Mouse (Mus musculus): Measurements from ENCODE around the gene Clcn1. TPM values are rescaled to one million over a fixed set of nuclear protein-coding genes. Genes with fewer than 3 reads are reported as not detected.
A peak's percentile ranks its signal among the peaks of the same experiment; 100 is the strongest.

Gene Clcn1
- polyA plus RNA-seq, 1 experiment from 2014 or later, result 0.73 TPM

GRCm38 (mm10) chr6:42309816-42310378, 23.4 kb downstream of the Clcn1 start:
- no peak overlapping the region for H3K27ac ChIP-seq (ENCODE audit: poor library complexity, severe bottlenecking)
- H3K9ac ChIP-seq, result no peak overlapping the region
- H3K4me2 ChIP-seq, result no peak overlapping the region
- H3K27me3 ChIP-seq (replicated peaks), result no peaks in the 10 kb centered on the region
- H3K9me3 ChIP-seq (replicated peaks), result no peaks in the 10 kb centered on the region
- 42% methylated on average over 8 of the region's 8 CpGs for WGBS
- H3K36me3 ChIP-seq, result peaks cover 38% of the 10 kb centered on the region
- H3K4me1 ChIP-seq (replicated peaks), result no peaks in the 10 kb centered on the region
- no peak overlapping the region for H3K4me3 ChIP-seq
- no peak for ATAC-seq (ENCODE audit: insufficient number of reproducible peaks, low FRiP score)

DNA sequence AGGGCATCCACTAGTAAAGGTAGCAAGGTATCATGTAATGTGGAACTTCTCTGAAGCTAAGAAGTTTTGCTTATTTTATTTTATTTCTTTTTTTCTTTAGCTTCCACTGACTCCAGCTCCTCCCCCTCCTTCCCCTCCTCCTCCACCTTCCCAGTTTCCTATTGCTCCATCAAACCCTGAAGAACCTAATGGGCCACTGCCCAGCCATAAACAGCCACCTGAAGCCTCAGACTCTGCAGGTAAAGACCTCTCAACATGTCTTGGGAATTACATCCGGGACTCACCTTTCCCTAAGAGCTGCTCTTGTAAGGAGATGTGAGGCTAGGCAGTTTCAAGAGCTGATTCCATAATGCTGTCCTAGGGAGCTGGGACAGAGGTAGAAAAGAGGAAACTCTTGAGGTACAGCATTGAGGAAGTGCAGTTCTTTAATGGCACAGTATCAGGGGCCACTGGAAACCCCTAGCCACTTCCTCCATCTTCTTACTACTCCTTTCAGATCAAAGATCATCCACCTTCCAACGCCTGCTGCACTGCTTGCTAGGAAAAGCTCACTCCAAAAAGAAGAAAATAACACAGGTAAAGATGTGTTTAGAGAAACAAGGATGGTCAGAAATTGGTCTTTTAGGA, 24.1 kb downstream of the Clcn1 start:
- no peak overlapping the region for H3K9ac ChIP-seq
- H3K4me3 ChIP-seq, result no peak overlapping the region
- no peak overlapping the region for H3K27ac ChIP-seq (ENCODE audit: poor library complexity, severe bottlenecking)
- WGBS, result 81% methylated on average over 2 of the region's 2 CpGs
- H3K4me1 ChIP-seq (replicated peaks), result no peaks in the 10 kb centered on the region
- no peak overlapping the region for H3K4me2 ChIP-seq
- H3K9me3 ChIP-seq (replicated peaks), result no peaks in the 10 kb centered on the region
- ATAC-seq (ENCODE audit: insufficient number of reproducible peaks, low FRiP score), result no peak
- peaks cover 38% of the 10 kb centered on the region for H3K36me3 ChIP-seq
- H3K27me3 ChIP-seq (replicated peaks), result no peaks in the 10 kb centered on the region

DNA sequence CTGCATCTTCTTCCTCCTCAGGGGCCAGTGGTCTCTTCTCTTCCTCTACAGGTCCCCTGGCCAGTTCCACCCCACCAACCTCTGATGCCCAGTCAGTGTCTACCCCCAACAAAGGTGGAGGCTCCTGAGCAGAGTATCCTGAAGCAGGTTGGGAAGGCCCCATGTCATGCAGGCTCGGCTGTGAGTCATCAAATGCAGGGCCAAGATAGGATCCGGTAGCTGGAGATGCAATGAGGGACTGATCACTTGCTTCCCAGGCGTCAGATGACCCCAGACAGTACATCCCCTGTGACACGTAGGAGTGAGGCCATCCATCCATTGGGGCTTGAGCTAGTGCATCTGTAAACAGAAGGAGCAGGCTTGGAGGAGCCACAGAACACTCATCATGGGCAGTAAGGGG, 31.8 kb downstream of the Clcn1 start:
- Histone ChIP-seq H3K9me3 (replicated peaks) (no peaks in the 10 kb centered on the region), H3K27me3 (replicated peaks) (peaks cover 27% of the 10 kb centered on the region), H3K27ac (ENCODE audit: poor library complexity, severe bottlenecking) (no peak overlapping the region), H3K4me3 (no peak overlapping the region), H3K36me3 (peaks cover 13% of the 10 kb centered on the region), H3K4me2 (no peak overlapping the region), H3K9ac (no peak overlapping the region), H3K4me1 (replicated peaks) (0 out of 2 replicates have a peak, but pooled peaks cover 4% of the 10 kb centered on the region)
- no peak for ATAC-seq (ENCODE audit: insufficient number of reproducible peaks, low FRiP score)
- WGBS, result 60% methylated on average over 4 of the region's 4 CpGs

GRCm38 (mm10) chr6:42323371-42324066, 37.0 kb downstream of the Clcn1 start:
- Histone ChIP-seq H3K36me3 (no peaks in the 10 kb centered on the region), H3K9ac (peak overlapping the region; percentile 74), H3K27me3 (replicated peaks) (peaks cover 45% of the 10 kb centered on the region), H3K4me2 (peak overlapping the region; percentile 98), H3K4me3 (peak overlapping the region; percentile 69), H3K9me3 (replicated peaks) (no peaks in the 10 kb centered on the region), H3K4me1 (replicated peaks) (peaks cover 17% of the 10 kb centered on the region), H3K27ac (ENCODE audit: poor library complexity, severe bottlenecking) (no peak overlapping the region)
- 2% methylated on average over 27 of the region's 28 CpGs for WGBS
- 0 out of 2 replicates have a peak, but pooled peaks have one; percentile 12 for ATAC-seq (ENCODE audit: insufficient number of reproducible peaks, low FRiP score)

DNA sequence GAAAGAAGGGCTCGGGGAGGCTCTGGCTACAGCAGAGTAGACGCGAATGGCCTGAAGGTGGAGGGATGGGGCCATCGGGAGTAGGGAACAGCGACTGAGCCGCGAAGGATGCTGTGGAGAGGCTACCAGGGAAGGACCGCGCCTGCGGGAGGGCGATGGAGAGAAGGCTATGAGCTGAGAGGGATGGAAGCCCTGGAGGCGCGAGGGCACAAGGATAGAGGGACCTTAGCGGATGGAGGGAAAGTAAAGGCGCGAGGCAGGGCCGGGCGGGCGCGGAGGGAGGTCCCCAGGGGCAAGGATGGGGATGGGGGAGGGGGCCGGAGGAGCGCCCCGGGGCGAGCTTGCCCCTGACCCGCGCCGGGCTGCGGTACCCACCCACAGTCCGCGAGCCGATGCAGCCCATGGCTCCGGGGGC, 37.6 kb downstream of the Clcn1 start:
- 2% methylated on average over 27 of the region's 32 CpGs for WGBS

GRCm38 (mm10) chr6:42324482-42325267, 38.2 kb downstream of the Clcn1 start, which contains the start of gene Fam131b:
Fam131b (minus strand) TSS chr6:42324643.
- no peak within 1 kb of the TSS for H3K27ac ChIP-seq (ENCODE audit: poor library complexity, severe bottlenecking)
- WGBS, result 1% methylated on average over 51 of the region's 68 CpGs
- peak; percentile 71 for ATAC-seq (ENCODE audit: insufficient number of reproducible peaks, low FRiP score)
- peaks cover 45% of the 10 kb centered on the region for H3K27me3 ChIP-seq (replicated peaks)
- peaks cover 17% of the 10 kb centered on the region for H3K4me1 ChIP-seq (replicated peaks)
- H3K4me3 ChIP-seq, result peak within 1 kb of the TSS; percentile 69
- no peaks in the 10 kb centered on the region for H3K36me3 ChIP-seq
- H3K9me3 ChIP-seq (replicated peaks), result no peaks in the 10 kb centered on the region
- peak within 1 kb of the TSS; percentile 74 for H3K9ac ChIP-seq
- H3K4me2 ChIP-seq, result peak within 1 kb of the TSS; percentile 98

More for the DNA sequence above, 37.6 kb downstream of the Clcn1 start:
- Histone ChIP-seq H3K27me3 (replicated peaks) (peaks cover 45% of the 10 kb centered on the region), H3K9me3 (replicated peaks) (no peaks in the 10 kb centered on the region), H3K4me1 (replicated peaks) (peaks cover 17% of the 10 kb centered on the region), H3K36me3 (no peaks in the 10 kb centered on the region), H3K9ac (peak overlapping the region; percentile 74), H3K4me3 (peak overlapping the region; percentile 69), H3K27ac (ENCODE audit: poor library complexity, severe bottlenecking) (no peak overlapping the region), H3K4me2 (peak overlapping the region; percentile 98)
- peak; percentile 72 for ATAC-seq (ENCODE audit: insufficient number of reproducible peaks, low FRiP score)

DNA sequence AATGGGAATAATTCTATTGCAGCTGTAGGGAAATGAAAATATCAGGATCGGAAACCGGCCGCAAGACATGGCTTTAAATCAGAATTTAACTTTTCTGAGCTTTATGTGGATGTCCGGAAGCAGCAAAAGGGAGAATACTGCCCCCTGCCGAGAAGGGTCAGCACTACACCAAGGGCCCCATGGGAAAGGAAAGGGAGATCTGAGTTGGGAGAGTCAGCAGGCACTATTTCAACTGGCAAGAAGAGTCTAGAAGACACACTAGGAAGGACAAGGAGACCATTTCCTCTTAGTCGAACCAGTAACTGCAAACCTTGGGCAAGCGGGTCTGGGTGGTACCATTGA, 38.8 kb downstream of the Clcn1 start:
- peak overlapping the region; percentile 69 for H3K4me3 ChIP-seq
- no peaks in the 10 kb centered on the region for H3K36me3 ChIP-seq
- ATAC-seq (ENCODE audit: insufficient number of reproducible peaks, low FRiP score), result no peak
- no peaks in the 10 kb centered on the region for H3K9me3 ChIP-seq (replicated peaks)
- H3K4me1 ChIP-seq (replicated peaks), result peaks cover 17% of the 10 kb centered on the region
- H3K27me3 ChIP-seq (replicated peaks), result peaks cover 45% of the 10 kb centered on the region
- no peak overlapping the region for H3K9ac ChIP-seq
- peak overlapping the region; percentile 98 for H3K4me2 ChIP-seq
- 5% methylated on average over 7 of the region's 7 CpGs for WGBS
- no peak overlapping the region for H3K27ac ChIP-seq (ENCODE audit: poor library complexity, severe bottlenecking)

- no peak overlapping the region for H3K4me2 ChIP-seq
- no peak overlapping the region for H3K27ac ChIP-seq (ENCODE audit: poor library complexity, severe bottlenecking)
- WGBS, result 64% methylated on average over 3 of the region's 3 CpGs
- no peaks in the 10 kb centered on the region for H3K36me3 ChIP-seq
- H3K9me3 ChIP-seq (replicated peaks), result no peaks in the 10 kb centered on the region
- no peak overlapping the region for H3K4me3 ChIP-seq
- ATAC-seq (ENCODE audit: insufficient number of reproducible peaks, low FRiP score), result no peak
- H3K9ac ChIP-seq, result no peak overlapping the region
- peaks cover 17% of the 10 kb centered on the region for H3K4me1 ChIP-seq (replicated peaks)
- peaks cover 34% of the 10 kb centered on the region for H3K27me3 ChIP-seq (replicated peaks)
Observed at GRCm38 (mm10) chr6:42326509-42326908, 40.0 kb downstream of the Clcn1 start.

DNA sequence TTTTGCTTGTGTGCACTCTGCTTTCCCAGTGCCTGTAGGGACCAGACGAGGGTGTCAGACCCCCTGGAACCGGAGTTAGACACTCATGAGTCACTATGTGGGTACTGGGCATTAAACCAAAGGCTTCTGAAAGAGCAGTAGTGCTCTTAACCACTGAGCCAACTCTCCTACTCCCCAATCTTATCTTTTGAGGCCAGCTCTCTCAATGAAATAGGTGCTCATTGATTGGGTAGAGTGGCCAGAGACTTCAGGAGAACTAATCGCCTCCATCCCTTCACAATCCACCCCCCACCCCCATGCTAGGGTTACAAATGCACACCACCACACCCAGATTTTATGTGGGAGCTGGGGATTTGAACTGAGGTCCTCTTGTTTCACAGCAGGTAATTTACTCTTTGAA, 42.3 kb downstream of the Clcn1 start:
- 70% methylated on average over 3 of the region's 3 CpGs for WGBS
- no peak overlapping the region for H3K27ac ChIP-seq (ENCODE audit: poor library complexity, severe bottlenecking)
- no peak overlapping the region for H3K4me2 ChIP-seq
- H3K36me3 ChIP-seq, result no peaks in the 10 kb centered on the region
- peaks cover 3% of the 10 kb centered on the region; the same call in 1 of the 2 replicates for H3K9me3 ChIP-seq (replicated peaks)
- peaks cover 13% of the 10 kb centered on the region for H3K4me1 ChIP-seq (replicated peaks)
- ATAC-seq (ENCODE audit: insufficient number of reproducible peaks, low FRiP score), result no peak
- H3K4me3 ChIP-seq, result no peak overlapping the region
- no peak overlapping the region for H3K9ac ChIP-seq
- peaks cover 13% of the 10 kb centered on the region for H3K27me3 ChIP-seq (replicated peaks)

- Histone ChIP-seq H3K4me1 (replicated peaks) (no peaks in the 10 kb centered on the region), H3K4me2 (no peak overlapping the region), H3K27me3 (replicated peaks) (no peaks in the 10 kb centered on the region; the same call in 1 of the 2 replicates), H3K36me3 (no peaks in the 10 kb centered on the region), H3K9ac (no peak overlapping the region), H3K4me3 (no peak overlapping the region), H3K27ac (ENCODE audit: poor library complexity, severe bottlenecking) (no peak overlapping the region), H3K9me3 (replicated peaks) (peaks cover 3% of the 10 kb centered on the region; the same call in 1 of the 2 replicates)
- no peak for ATAC-seq (ENCODE audit: insufficient number of reproducible peaks, low FRiP score)
- 72% methylated on average over 3 of the region's 3 CpGs for WGBS
Observed at GRCm38 (mm10) chr6:42330216-42330615, 43.7 kb downstream of the Clcn1 start.

DNA sequence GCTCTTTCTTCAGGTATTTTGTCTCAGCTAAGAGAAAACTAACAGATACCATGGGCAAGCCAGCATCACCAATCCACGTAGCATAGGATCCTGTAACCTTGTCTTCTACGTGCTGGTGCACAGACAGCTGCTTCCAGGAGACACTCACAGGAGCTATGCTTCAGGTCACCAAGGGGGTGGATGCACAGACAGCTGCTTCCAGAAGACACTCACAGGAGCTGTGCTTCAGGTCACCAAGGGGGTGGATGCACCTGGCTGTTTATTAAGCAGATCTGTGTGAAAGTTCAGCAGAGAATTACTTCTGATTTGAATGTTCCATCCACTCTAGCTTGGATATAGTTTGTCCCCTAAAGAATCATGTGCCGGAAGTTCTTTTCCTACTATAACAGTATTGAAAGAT, 44.5 kb downstream of the Clcn1 start:
- Histone ChIP-seq H3K36me3 (no peaks in the 10 kb centered on the region), H3K9me3 (replicated peaks) (peaks cover 3% of the 10 kb centered on the region; the same call in 1 of the 2 replicates), H3K4me2 (no peak overlapping the region), H3K4me1 (replicated peaks) (no peaks in the 10 kb centered on the region), H3K4me3 (no peak overlapping the region), H3K9ac (no peak overlapping the region), H3K27me3 (replicated peaks) (no peaks in the 10 kb centered on the region), H3K27ac (ENCODE audit: poor library complexity, severe bottlenecking) (no peak overlapping the region)
- ATAC-seq (ENCODE audit: insufficient number of reproducible peaks, low FRiP score), result no peak
- WGBS, result 83% methylated on average over 3 of the region's 3 CpGs

Data from heart, embryonic 12.5 days (tissue).